Mouse (Mus musculus) CD4-positive, CD25-positive, alpha-beta regulatory T cell, adult 2 months (primary cell): Measurements from ENCODE around the gene Zkscan17.

Source experiments
- DNase-seq: peaks from one replicate; pipeline ENCODE4 v3.0.0-alpha.2; 2012; ENCODE audit warnings: low read depth, low spot score

Gene Zkscan17

GRCm38 (mm10) chr11:59458973-59459372, 67.6 kb downstream of the Zkscan17 start:
- no peak for DNase-seq

GRCm38 (mm10) chr11:59456891-59457290, 69.7 kb downstream of the Zkscan17 start:
- DNase-seq: no peak

- no peak for DNase-seq
Observed at GRCm38 (mm10) chr11:59456346-59456745, 70.2 kb downstream of the Zkscan17 start.

- no peak for DNase-seq
Observed at GRCm38 (mm10) chr11:59451086-59451485, 75.5 kb downstream of the Zkscan17 start, which contains the start of gene Snap47. TSS of gene Snap47 (minus strand) at chr11:59451186.

- DNase-seq: peak; percentile 73
Observed at GRCm38 (mm10) chr11:59450230-59450771, 76.2 kb downstream of the Zkscan17 start.

GRCm38 (mm10) chr11:59449741-59450229, 76.8 kb downstream of the Zkscan17 start, which contains the start of gene Jmjd4:
TSS of gene Jmjd4 (plus strand) at chr11:59450045.
- peak; percentile 91 for DNase-seq

- no peak for DNase-seq
Observed at GRCm38 (mm10) chr11:59443102-59443501, 83.4 kb downstream of the Zkscan17 start.

GRCm38 (mm10) chr11:59437954-59438353, 88.6 kb downstream of the Zkscan17 start:
- no peak for DNase-seq
